Mouse (Mus musculus): ENCODE results near the gene Gm10142. TPM values are rescaled to one million over a fixed set of nuclear protein-coding genes. Genes with fewer than 3 reads are reported as not detected.
A peak's percentile ranks its signal among the peaks of the same experiment; 100 is the strongest.
"Not testable (repeated sequence)": the region's sequence is repeated elsewhere in the genome, so short reads cannot be mapped to it uniquely, and the experiment has no call there.

Gene Gm10142
- total RNA-seq (2021) = not detected
- long read RNA-seq = 0 reads

DNA sequence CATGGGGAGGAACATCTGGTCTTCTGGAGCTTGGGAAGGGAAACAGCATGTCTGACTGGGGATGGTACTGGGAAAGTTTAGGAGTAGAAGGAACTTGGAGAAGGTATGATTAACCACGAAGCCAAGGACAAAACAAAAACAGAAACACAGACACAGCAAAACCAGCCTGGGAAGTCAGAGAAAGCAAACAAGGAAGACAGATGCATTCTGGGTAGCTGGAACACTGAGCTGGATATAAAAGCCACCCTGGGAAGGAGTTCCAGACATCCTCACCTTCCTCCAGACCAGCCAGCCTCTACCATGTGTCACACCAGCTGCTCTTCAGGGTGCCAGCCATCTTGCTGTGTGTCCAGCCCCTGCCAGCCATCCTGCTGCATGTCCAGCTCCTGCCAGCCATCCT, at the start of gene Gm10142:
TSS of gene Gm10142 (plus strand) at position 301 of the 400 bp plus-strand sequence.
- no peak for DNase-seq (ENCODE audit: low spot score in 2 of 2)

DNA sequence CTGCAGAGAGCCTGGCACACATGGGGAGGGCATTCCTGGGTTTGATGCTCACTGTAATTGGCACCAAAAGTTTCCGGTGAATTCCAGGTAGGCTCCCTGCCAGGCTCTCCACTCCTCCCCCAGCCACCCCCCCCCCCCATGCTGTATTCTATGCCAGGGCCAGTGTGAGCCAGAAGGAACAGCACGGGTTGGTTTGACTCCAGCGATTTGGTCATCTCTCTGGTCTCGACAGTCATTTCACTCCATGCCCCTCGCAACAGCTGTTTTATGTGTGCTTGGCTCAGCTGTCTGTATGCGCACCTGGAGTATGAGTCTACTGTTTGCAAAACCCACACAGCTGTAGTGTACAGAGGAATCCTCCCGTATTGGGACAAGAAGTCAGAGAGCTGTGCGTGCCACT, 49.3 kb upstream of the Gm10142 start:
- DNase-seq (ENCODE audit: low spot score in 2 of 2) = no peak

DNA sequence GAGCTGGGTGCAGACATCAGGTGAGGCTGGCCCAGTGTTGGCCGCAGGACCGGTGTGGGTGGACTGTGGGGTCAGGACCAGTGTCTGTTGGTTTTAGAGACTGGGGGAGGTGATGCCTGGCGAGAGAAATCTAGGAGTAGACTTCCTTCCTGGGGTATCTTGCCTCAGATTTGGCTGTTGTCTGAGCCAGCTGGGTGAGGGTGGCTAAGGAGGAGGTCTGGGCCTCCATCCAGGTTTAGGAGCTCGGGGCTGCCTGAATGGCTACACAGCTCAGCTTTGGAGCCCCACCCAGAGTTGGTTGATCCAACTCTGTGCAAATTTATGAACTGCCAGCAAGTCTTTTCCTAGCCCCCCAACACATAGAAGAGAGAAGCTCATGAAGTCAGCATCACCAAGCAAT, 48.2 kb upstream of the Gm10142 start:
- DNase-seq (ENCODE audit: low spot score in 2 of 2) = peak in 1 of 2 experiments; percentile 49

DNA sequence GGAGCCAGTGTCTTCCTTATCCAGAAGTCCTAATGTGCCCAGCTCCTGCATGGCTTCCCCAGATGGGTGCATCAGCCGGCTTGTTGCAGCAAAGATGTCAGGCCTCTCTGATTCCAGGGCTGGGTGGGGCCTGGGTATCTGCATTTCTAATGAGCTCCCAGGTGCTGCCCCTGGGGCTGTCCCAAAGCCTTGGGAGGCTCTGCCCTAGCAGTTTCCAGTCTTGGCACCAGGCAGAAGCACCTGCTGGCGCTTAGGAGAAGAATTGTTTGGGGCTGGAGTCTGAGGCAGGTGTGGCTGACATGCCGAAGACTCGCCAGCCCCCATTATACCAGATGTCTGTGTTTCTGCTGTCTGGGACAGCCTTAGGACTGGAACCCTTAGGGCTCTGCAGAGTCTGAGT, 44.9 kb upstream of the Gm10142 start:
- DNase-seq (ENCODE audit: low spot score in 2 of 2) = no peak

DNA sequence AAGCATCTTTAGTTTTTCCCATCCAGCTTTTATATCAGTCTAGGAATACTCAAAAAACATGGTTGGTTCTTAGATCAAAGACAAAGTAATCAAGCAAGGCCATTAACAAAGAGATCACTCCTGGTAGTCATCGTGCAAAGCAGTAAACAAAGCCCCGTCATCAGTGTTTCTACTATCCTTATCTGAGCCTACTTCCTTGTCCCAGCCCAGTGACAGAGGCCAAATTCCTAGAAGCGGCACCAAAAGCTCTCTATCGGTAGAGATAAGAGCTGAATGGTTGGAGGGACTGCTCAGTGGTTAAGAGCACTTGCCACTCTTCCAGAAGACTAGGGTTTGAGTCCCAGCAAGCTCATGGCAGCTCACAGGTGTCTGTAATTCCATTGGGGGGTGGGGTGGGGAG, 44.1 kb upstream of the Gm10142 start:
- DNase-seq (ENCODE audit: low spot score in 2 of 2) = no peak

DNA sequence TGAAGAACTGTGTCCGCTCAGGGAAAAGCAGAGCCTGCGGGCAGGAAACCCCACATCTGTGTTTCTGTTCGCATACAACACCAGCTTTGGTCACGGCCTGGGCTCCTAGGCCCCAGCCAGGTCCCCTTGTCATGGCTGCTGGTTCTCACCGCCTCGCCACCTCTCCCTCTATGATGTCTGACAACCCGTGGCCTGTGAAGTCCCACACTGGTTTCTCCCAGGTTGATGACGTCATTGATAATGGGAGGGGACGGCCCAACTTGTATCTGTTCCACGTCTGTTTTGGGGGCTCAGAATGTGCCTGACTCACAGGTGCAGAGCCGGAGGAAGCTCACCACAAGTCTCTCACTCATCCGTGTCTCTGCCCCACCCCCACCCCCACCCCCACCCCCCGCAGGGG, 41.8 kb upstream of the Gm10142 start:
- DNase-seq (ENCODE audit: low spot score in 2 of 2) = no peak

DNA sequence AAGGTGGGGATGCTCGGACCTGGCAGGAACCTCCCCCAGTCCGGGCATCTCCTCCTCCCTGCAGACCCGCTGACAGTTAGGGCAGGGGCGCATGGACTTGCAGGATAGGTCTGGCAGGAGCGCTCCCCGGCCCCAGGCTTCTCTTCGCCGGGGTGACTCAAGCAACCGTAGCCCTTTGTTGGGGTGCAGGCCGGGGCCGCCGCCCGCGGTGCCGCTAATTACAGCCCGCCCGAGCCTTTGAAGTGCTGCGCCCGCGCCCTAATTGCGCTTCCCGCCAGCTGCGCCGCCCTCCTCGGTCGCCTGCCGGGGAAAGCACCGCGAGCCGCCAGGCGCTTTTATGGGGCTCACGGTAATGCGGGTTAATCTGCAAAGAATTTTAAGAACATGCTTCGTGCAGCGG, 38.0 kb upstream of the Gm10142 start:
- DNase-seq (ENCODE audit: low spot score in 2 of 2) = no peak

DNA sequence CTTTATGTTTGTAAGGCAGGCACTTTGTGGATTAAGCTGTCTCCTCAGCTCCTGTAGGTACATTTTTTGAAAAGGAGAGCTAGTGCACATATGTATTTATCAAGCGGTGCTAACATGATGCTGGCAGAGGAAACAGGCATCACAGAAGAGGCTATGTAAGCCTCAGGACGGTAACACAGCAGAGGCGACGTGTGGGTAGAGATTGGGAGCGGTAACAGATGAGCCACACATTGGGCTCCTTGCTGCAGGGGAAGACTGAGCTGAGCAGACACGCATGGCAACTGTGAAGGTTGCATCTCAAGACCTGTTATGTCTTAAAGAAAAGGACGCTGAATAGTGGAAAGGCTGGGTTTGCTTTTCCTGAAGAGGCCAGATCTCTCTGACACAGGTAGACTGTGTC, 32.6 kb upstream of the Gm10142 start:
- peak in 1 of 2 experiments; percentile 31 for DNase-seq (ENCODE audit: low spot score in 2 of 2)

DNA sequence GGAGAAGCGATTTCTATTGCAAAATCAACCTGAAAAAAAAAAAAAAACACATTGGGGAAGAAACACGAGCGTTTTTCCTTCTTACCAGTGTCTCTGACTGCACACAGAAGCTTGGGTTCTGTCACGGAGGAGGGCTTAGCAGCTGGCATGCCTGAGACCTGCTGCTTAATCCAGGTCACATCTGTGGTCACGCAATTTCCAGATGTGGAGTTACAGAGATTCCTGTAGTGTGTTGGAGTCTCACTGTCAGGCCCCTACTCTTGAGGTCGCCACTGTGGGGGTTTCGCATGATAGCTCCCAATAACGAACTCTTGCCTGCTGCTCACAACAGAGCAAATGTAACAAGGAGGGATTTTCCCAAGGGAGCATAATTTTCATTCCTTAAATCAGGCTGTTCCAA, 31.4 kb upstream of the Gm10142 start:
- no peak for DNase-seq (ENCODE audit: low spot score in 2 of 2)

DNA sequence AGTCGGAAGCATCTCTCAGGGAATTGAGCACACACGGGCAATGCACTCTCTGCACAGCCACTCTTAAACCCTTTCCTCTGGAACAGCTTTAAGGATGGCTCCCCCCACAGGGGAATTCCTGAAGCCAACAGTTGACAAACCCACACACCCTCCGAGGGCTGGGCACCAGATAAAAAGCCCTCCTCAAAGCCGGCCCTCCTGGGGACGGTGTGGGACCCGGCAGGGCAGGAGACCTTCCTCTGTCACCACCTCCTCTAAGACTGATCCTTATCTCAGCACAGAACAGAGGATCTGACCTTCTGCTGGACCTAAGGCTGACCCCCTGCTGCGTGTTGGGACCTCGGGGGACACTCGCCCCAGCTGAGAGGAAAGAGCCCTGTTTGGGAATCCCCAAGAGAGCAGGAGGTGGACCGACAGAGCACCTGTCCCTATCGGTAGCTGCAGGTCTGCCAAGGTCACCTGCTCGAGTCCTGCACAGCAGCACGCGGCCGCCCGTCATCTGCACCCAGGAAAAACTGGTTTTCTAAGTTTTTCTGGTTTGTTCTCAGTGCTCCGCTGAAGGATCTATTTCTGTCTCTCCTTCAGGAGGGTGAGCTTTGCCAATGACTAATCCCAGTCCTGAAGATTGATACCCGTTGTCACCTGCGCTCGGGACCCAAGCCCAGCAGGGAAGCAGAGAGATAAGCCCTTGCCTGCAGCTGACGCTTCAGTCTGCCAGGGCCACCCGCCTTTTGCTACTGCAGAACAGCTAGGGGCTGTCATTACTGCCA, 29.5 kb upstream of the Gm10142 start, which contains the start of gene Tspear:
TSS of gene Tspear (plus strand) at position 675 of the 770 bp plus-strand sequence.
- no peak for DNase-seq (ENCODE audit: low spot score in 2 of 2)

DNA sequence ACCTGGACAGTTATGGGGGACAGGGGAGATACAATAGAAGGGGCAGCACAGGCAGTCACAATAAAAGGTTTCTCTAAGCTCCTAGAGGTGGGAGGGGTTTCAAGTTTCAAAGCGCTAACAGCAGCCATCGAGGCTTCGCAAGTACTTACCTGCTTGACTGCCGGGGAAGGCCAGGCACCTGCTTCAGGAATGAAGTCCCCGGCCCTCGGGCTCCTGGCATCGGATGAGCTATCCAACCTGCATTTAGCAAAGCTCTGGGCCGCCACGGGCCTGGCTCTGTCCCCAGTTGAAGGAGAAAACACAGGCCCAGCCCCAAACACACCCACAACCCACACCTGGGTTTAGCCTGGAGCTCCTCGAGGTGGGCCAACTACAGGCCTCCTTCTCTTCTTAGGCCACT, 28.6 kb upstream of the Gm10142 start:
- DNase-seq (ENCODE audit: low spot score in 2 of 2) = no peak

DNA sequence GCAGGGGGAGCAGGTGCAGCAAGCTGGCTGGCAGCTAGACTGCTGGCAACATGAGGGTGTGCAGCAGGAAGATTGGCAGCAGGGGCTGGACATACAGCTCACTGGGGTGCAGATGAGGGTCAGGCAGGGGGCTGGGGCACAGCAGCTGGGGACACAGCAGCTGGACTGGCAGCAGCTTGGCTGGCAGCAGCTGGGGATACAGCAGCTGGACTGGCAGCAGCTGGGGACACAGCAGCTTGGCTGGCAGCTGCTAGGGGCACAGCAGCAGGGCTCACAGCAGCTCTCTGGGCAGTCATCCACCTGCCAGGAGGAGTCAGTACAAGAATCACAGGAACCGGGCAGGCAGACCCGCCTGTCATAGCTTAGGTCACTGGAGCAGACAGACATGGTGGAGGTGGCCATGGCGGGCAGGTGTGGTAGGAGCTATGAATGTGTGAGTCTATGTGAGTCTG, 25.2 kb upstream of the Gm10142 start, which contains the start of gene Gm19402:
TSS of gene Gm19402 (minus strand) at position 402 of the 452 bp plus-strand sequence.
- DNase-seq (ENCODE audit: low spot score in 2 of 2) = not testable (repeated sequence)

DNA sequence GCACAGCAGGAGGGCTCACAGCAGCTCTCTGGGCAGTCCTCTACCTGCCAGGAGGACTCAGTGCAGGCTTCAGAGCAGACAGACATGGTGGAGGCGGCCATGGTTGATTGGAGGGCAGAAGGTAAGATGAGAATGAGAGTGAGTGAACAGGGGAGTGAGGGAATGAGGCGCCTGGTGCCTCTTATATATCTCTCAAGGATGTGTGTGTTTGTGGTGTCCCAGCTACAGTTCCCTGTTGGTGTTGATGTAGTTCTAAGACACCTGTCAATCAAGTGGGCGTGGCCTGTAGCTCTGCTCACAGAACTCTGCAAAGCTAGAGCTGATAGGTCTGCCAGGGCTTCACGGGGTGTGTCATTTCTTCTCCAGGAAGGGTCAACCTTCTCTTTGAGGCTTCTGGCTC, 18.5 kb upstream of the Gm10142 start, which contains the start of gene Gm9508:
TSS of gene Gm9508 (minus strand) at position 101 of the 400 bp plus-strand sequence.
- no peak for DNase-seq (ENCODE audit: low spot score in 2 of 2)

DNA sequence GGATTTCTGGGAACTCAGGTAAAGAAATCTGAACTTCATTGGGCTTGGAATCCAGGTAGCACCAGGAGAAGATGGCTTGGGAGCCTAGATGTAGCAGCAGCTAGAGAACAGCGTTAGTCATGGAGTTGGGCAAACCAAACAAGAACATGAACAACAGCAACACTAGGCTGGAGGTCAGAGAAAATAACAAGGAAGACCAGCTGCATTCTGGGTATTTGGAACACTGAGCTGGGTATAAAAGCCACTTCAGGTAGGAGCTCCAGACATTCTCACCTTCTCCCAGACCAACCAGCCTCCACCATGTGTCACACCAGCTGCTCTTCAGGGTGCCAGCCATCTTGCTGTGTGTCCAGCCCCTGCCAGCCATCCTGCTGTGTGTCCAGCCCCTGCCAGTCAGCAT, 9.3 kb upstream of the Gm10142 start, which contains the start of gene Gm10272:
TSS of gene Gm10272 (plus strand) at position 301 of the 400 bp plus-strand sequence.
- DNase-seq (ENCODE audit: low spot score in 2 of 2) = no peak

DNA sequence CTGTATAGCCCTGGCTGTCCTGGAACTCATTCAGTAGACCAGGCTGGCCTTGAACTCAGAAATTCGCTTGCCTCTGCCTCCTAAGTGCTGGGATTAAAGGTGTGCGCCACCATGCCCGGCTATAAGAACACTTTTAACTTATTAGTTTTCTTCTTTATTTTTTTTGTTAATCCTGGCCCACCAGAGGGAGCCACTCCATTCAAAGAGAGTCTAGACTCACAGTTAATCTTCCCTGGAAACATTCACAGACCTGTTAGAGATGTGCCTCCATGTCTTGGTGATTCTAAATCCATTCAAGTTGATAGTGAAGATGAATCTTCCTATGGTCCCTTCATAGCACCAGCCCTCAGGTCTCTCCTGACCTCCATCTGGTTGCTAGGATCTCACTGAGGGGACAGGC, 5.8 kb upstream of the Gm10142 start:
- DNase-seq (ENCODE audit: low spot score in 2 of 2) = peak in 1 of 2 experiments; percentile 14

DNA sequence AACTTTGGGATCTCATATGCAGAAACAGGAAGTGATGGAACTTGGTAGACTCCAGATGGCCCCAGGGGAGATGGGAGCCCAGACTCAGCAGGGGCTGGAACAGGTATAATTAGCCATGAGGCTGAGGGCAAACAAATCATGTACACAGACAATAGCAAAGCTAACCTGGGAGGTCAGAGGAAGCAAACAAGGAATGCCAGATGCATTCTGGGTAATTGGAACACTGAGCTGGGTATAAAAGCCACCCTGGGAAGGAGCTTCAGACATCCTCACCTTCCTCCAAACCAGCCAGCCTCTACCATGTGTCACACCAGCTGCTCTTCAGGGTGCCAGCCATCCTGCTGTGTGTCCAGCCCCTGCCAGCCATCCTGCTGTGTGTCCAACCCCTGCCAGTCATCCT, 4.5 kb upstream of the Gm10142 start, which contains the start of gene Gm10024:
TSS of gene Gm10024 (plus strand) at position 301 of the 400 bp plus-strand sequence.
- DNase-seq (ENCODE audit: low spot score in 2 of 2) = not testable (repeated sequence)

DNA sequence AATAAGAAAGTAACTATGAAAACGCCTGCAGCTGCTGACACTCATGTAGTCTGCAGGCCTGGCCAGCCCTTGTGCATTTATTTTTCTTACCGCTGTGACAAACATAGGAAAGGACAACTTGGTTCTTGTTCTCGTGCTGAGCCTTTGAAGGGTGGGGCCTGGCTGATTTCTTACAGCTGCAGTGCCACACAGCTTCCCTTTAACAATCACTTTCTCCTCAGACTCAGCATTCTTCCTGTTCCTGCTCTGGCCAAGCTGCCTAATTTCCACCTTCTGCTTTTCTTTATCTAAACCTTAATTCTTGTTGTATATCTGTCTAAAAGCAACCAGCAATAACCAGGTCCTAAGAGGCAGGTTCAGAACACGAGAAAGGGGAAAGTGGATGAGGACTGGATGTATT, 1.9 kb upstream of the Gm10142 start:
- DNase-seq (ENCODE audit: low spot score in 2 of 2) = no peak

DNA sequence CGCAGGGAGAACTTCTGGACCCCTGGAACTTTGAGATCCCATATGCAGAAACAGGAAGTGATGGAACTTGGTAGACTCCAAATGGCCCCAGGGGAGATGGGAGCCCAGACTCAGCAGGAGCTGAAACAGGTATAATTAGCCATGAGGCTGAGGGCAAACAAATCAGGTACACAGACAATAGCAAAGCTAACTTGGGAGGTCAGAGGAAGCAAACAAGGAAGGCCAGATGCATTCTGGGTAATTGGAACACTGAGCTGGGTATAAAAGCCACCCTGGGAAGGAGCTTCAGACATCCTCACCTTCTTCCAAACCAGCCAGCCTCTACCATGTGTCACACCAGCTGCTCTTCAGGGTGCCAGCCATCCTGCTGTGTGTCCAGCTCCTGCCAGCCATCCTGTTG, 4.7 kb downstream of the Gm10142 start, which contains the start of gene Krtap12-1:
TSS of gene Krtap12-1 (plus strand) at position 301 of the 400 bp plus-strand sequence.
- not testable (repeated sequence) for DNase-seq (ENCODE audit: low spot score in 2 of 2)

DNA sequence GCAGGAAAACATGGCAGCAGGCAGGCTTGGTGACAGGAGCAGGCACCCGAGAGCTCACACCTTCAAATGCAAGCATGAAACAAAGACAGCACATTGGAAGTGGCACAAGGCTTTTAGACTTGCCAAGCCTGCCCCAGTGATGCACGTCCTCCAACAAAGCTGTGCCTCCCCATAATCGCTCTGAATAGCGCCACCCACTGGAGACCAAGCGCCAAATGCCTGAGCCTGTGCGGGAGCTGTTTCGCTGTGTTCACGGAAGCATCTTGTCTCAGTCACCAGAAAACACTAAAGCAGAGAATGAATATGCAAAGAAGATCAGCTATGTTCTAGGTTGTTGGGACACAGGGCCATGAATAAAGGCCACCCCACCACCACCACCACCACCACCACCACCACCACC, 9.2 kb downstream of the Gm10142 start:
- no peak for DNase-seq (ENCODE audit: low spot score in 2 of 2)

DNA sequence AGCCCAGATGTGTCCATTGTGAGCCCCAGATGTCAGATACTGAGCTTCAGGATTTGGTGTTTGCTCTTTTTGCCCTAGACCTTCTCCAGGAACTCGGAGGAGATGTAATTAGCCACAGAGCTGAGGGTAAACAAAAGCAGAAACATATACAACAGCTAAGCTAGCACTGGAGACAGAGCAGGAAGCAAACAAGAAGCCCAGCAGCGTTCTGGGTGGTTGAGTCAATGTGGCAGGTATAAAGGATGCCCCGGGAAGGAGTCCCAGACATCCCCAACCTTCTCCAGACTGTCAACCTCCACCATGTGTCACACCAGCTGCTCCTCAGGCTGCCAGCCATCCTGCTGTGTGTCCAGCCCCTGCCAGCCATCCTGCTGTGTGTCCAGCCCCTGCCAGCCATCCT, 10.6 kb downstream of the Gm10142 start, which contains the start of gene Gm10100:
TSS of gene Gm10100 (plus strand) at position 301 of the 400 bp plus-strand sequence.
- DNase-seq (ENCODE audit: low spot score in 2 of 2) = no peak

DNA sequence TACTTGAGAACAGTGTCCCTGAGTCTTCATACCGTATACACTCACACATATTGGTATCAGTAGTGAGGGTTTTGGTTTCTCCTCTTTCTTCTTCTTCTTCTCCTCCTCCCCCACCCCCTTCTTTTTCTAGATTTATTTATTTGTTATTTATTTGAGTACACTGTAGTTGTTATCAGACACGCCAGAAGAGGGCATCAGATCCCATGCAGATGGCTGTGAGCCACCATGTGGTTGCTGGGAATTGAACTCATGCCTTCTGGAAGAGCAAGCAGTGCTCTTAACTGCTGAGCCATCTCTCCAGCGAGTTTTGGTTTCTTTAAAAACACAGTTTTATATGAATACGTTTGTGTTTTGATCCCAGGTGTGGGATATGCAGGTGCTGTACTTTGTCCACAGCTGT, 12.7 kb downstream of the Gm10142 start:
- DNase-seq (ENCODE audit: low spot score in 2 of 2) = peak in 1 of 2 experiments; percentile 13

DNA sequence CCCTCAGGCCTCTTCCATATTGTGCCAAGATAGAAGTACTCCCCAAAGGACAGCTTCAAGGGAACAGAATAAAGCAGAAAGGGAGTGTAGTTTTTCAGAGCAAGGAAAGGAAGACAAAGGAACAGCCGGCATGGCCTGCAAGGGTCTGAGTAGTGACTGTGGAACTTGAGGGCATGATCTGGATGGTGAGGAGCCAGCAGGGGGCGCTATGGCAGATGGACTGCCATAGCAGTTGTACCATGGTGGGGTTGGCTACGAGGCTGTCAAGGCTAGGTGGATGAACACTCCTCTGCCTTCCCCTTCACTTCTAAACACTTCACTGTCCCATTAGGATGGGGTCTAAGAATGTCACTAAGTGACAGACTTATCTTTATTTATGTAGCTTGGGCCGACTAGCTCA, 13.6 kb downstream of the Gm10142 start:
- no peak for DNase-seq (ENCODE audit: low spot score in 2 of 2)

Measured in layer of hippocampus, adult 18-20 months (tissue).